Mouse (Mus musculus) C2C12 (cell line): Measurements from ENCODE around the gene Nav2. TPM values are rescaled to one million over a fixed set of nuclear protein-coding genes. Genes with fewer than 3 reads are reported as not detected.

ENCODE experiments used
- H3K27me3 ChIP-seq: one replicate; pipeline ENCODE4 v1.6.1; 2011; ENCODE audit not compliant: control insufficient read depth, insufficient read depth, insufficient read length
- H3K36me3 ChIP-seq: one replicate; pipeline ENCODE4 v1.6.1; 2011; ENCODE audit not compliant: control insufficient read depth, insufficient read depth
- H3K4me3 ChIP-seq: one replicate; pipeline ENCODE4 v1.5.1; 2011; ENCODE audit warnings: mild to moderate bottlenecking, control low read depth; ENCODE audit not compliant: poor library complexity, insufficient read depth, severe bottlenecking
- H3K79me2 ChIP-seq: one replicate; pipeline ENCODE4 v1.6.1; 2011; ENCODE audit not compliant: control insufficient read depth, insufficient read depth
- H3K79me3 ChIP-seq: one replicate; pipeline ENCODE4 v1.6.1; 2011; ENCODE audit warnings: low read depth, control low read depth
- H3ac ChIP-seq: one replicate; pipeline ENCODE3; 2011; ENCODE audit warnings: low read depth; ENCODE audit not compliant: control insufficient read depth, insufficient read length
- CEBPB ChIP-seq: IDR thresholded peaks from one replicate; pipeline ENCODE4 v1.6.1; 2011; ENCODE audit warnings: low read depth, mild to moderate bottlenecking, control low read depth, moderate library complexity
- CTCF ChIP-seq: IDR thresholded peaks from one replicate; pipeline ENCODE4 v1.5.1; 2011; ENCODE audit not compliant: control insufficient read depth, insufficient read depth, insufficient read length
- FOSL1 ChIP-seq: IDR thresholded peaks from one replicate; pipeline ENCODE4 v1.8.0; 2011; ENCODE audit warnings: mild to moderate bottlenecking, low read length; ENCODE audit not compliant: poor library complexity, insufficient read depth, severe bottlenecking
- MAX ChIP-seq: IDR thresholded peaks from one replicate; pipeline ENCODE4 v1.6.1; 2011; ENCODE audit warnings: mild to moderate bottlenecking, control low read depth
- MYOD1 ChIP-seq: IDR thresholded peaks from one replicate; pipeline ENCODE4 v1.6.1; 2011; ENCODE audit warnings: low read depth; ENCODE audit not compliant: control insufficient read depth, insufficient read length
- MYOG ChIP-seq: IDR thresholded peaks from one replicate; pipeline ENCODE4 v1.6.1; 2011; ENCODE audit not compliant: control insufficient read depth, insufficient read length; ENCODE audit errors: extremely low read depth
- USF1 ChIP-seq: IDR thresholded peaks from one replicate; pipeline ENCODE4 v1.6.1; 2011; ENCODE audit warnings: low read depth, mild to moderate bottlenecking, control low read depth, moderate library complexity
- long read RNA-seq, 2 experiments: library from polyadenylated mRNA; unstranded; transcript quantifications; one replicate each; pipeline ENCODE4 v2.0.0; 2019 to 2020
- polyA plus RNA-seq: library from polyadenylated mRNA; unstranded; fragments of >200 nt; fragmentation: generic; extraction: Trizol; gene quantifications from one replicate; pipeline ENCODE4 v1.2.1, GENCODE M21; 2012; ENCODE audit warnings: missing spikeins

Nav2 gene
- polyA plus RNA-seq: 4.7 TPM
- long read RNA-seq, experiment 1, partial matches to known transcripts: 0 of 10 reads
- long read RNA-seq, experiment 1, other reads (novel, unspliced or antisense): 10 of 10 reads
- long read RNA-seq, experiment 2, partial matches to known transcripts: 0 of 3 reads
- long read RNA-seq, experiment 2, other reads (novel, unspliced or antisense): 3 of 3 reads

DNA sequence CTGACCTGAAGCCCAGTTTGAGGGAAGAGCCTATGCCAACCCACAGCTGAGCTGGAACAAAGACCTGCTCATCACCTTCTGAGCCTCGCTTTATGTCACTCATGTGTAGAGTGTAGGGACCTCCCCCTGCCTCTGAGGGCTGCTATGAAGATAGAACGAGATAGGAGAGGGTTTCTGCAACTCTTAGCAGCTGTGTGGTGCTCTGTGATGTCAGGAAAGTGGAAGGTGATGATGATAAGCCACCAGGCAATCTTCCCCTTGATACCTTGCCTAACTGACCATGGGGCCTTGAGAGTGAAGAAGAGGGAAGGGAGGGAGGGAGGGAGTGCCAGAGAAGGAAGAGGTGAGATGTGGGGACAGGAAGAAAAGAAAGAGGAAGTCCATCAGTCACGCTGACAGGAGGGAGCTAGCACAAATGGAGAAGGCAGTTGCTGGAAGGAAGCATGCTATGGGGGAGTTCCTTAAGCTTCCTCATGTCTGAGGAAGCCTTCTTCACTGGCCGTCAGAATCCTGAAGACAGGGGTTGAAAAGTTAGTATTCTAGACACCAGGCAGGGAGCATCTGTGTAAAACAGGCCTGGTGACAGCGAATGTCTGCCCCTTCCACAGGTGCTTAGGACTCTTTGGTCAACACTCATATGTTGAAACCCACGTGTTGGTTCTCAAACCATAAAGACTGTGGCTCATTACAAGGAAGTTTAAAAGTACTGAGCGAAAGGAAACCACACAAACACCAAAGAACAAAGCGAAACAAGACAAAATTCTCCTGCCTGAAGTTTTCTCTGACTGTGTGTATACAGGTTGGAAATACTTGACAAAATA, at the start of gene Nav2:
Nav2 (plus strand) TSS at position 196 of the 821 bp plus-strand sequence.
- Histone ChIP-seq H3K4me3 (no peak within 1 kb of the TSS), H3K79me2 (no peaks in the 10 kb centered on the region), H3ac (no peak within 1 kb of the TSS), H3K27me3 (no peaks in the 10 kb centered on the region), H3K36me3 (no peaks in the 10 kb centered on the region), H3K79me3 (no peaks in the 10 kb centered on the region)
- TF ChIP-seq MYOD1 (no peak), FOSL1 (no peak), MAX (no peak), CEBPB (no peak), CTCF (no peak), MYOG (no peak), USF1 (no peak)

DNA sequence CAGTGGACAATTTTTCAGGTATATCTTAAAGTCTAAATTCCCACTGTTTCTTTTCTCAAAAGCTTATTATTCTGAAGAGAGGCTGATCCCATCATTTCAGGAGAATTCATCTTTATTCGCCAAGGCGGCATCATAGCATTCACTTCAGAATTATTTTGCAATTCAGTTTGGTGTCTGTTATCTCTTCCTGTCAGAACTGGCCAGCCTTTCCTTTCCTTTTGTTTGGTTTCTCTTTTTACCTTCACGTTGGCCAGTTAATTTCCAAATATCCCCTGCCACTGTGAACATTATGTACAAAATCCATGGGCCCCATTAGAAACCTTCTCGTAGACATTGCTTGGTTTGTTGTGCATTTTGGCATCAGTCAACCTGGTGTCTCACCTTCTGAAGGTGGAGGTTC, 49.2 kb upstream of the Nav2 start:
- Histone ChIP-seq H3K79me2 (no peaks in the 10 kb centered on the region), H3K79me3 (no peaks in the 10 kb centered on the region), H3K27me3 (no peaks in the 10 kb centered on the region), H3K4me3 (no peak overlapping the region), H3ac (no peak overlapping the region), H3K36me3 (peaks cover 9% of the 10 kb centered on the region)
- TF ChIP-seq FOSL1: no peak
- TF ChIP-seq MYOD1: no peak
- TF ChIP-seq MAX: no peak
- no peak for TF ChIP-seq CTCF
- TF ChIP-seq CEBPB: no peak
- no peak for TF ChIP-seq USF1
- no peak for TF ChIP-seq MYOG

DNA sequence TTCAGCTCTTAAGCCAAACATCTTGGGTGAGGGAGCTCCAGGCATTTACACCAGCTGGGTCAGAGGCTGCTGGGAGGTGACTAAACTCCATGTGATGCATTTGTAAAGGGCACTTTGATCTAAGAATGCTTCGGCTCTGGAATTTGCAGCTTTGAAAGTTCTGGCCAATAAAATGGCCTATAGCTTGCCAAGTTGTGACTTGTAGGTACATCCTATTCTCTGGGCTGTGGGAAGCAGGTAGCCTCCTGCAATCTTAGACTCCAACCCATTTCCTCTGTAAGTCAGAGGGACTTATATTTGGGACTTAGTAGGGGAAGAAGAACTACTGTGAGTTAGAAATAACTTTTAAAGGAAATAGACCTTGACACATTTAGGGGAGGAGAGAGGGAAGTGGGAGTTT, 47.6 kb upstream of the Nav2 start:
- Histone ChIP-seq H3K79me2 (no peaks in the 10 kb centered on the region), H3K79me3 (no peaks in the 10 kb centered on the region), H3ac (no peak overlapping the region), H3K27me3 (no peaks in the 10 kb centered on the region), H3K4me3 (no peak overlapping the region), H3K36me3 (peaks cover 22% of the 10 kb centered on the region)
- TF ChIP-seq CEBPB: no peak
- TF ChIP-seq FOSL1: no peak
- TF ChIP-seq USF1: no peak
- no peak for TF ChIP-seq CTCF
- no peak for TF ChIP-seq MYOD1
- TF ChIP-seq MAX: no peak
- no peak for TF ChIP-seq MYOG

DNA sequence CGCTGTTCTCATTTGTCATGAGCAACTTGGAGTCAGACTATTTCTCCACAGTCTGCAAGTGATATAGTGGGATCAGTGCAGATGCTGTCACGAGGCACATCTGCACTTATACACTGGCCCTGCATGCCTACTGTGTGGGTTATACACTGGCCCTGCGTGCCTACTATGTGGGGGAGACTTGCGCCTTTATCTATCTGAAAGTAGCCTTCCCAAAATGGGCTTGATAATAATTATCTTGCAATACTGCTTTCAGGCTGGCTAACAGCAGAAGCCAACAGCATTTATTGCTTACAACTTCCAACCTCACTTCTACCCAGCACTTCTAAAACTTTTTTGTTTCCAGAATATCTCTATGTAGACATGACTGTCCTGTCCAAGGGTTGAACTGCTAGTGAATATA, 46.7 kb upstream of the Nav2 start:
- Histone ChIP-seq H3K27me3 (no peaks in the 10 kb centered on the region), H3K79me3 (no peaks in the 10 kb centered on the region), H3ac (no peak overlapping the region), H3K36me3 (peaks cover 30% of the 10 kb centered on the region), H3K4me3 (no peak overlapping the region), H3K79me2 (no peaks in the 10 kb centered on the region)
- TF ChIP-seq MYOD1 (no peak), FOSL1 (no peak), CEBPB (no peak), CTCF (no peak), MAX (no peak), MYOG (no peak)

DNA sequence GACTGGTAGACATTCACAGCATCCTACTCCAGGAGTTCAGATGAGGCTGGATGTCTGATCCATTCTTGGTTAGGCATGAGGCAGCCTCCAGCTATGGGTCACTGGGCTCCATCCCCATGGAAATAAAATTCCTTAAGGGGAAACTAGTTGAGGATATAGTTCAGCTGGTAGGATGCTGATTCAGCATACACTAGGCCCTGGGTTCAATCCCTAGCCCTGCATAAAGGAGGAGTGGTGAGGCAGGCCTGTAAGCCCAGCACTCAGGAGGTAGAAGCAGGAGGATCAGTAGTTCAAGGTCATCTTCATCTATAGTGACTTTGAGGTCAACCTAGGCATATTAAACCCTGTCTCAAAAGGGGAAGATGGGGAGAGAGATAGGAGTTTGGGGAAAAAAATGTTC, 44.3 kb upstream of the Nav2 start:
- no peaks in the 10 kb centered on the region for H3K79me2 ChIP-seq
- no peaks in the 10 kb centered on the region for H3K27me3 ChIP-seq
- no peak for TF ChIP-seq MYOD1
- TF ChIP-seq USF1: no peak
- no peak for TF ChIP-seq MAX
- no peak for TF ChIP-seq FOSL1
- TF ChIP-seq MYOG: no peak
- no peak for TF ChIP-seq CEBPB
- H3K36me3 ChIP-seq: peaks cover 54% of the 10 kb centered on the region
- no peak overlapping the region for H3ac ChIP-seq
- no peak overlapping the region for H3K4me3 ChIP-seq
- peaks cover 1% of the 10 kb centered on the region for H3K79me3 ChIP-seq
